Mouse (Mus musculus) adrenal gland, postnatal 36 days (tissue): ENCODE measurements around the gene Adam12. TPM values are rescaled to one million over a fixed set of nuclear protein-coding genes. Genes with fewer than 3 reads are reported as not detected.

Experiments
- DNase-seq, 2 experiments: peaks; one replicate each; pipeline ENCODE4 v3.0.0; 2021; ENCODE audit warnings: mixed read lengths in 1 of 2
- long read RNA-seq, 2 experiments: library from polyadenylated mRNA; stranded (forward); transcript quantifications; one replicate each; pipeline ENCODE4 v2.0.0; 2021; ENCODE audit warnings: borderline sequencing depth in 2 of 2
- total RNA-seq, 2 experiments: library from RNA; stranded (reverse); gene quantifications; 2 replicates each; pipeline ENCODE4 v1.2.3; 2021

The Adam12 gene
- 10 to 100 TPM in 1 of 2 experiments, 1 to 10 TPM in 1; 8.1 to 10.6 TPM for total RNA-seq
- long read RNA-seq, experiment 1, result 0 reads
- long read RNA-seq, experiment 2, full-length matches to known transcripts, result 1 of 2 reads
- long read RNA-seq, experiment 2, partial matches to known transcripts, result 0 of 2 reads
- long read RNA-seq, experiment 2, other reads (novel, unspliced or antisense), result 1 of 2 reads

DNA sequence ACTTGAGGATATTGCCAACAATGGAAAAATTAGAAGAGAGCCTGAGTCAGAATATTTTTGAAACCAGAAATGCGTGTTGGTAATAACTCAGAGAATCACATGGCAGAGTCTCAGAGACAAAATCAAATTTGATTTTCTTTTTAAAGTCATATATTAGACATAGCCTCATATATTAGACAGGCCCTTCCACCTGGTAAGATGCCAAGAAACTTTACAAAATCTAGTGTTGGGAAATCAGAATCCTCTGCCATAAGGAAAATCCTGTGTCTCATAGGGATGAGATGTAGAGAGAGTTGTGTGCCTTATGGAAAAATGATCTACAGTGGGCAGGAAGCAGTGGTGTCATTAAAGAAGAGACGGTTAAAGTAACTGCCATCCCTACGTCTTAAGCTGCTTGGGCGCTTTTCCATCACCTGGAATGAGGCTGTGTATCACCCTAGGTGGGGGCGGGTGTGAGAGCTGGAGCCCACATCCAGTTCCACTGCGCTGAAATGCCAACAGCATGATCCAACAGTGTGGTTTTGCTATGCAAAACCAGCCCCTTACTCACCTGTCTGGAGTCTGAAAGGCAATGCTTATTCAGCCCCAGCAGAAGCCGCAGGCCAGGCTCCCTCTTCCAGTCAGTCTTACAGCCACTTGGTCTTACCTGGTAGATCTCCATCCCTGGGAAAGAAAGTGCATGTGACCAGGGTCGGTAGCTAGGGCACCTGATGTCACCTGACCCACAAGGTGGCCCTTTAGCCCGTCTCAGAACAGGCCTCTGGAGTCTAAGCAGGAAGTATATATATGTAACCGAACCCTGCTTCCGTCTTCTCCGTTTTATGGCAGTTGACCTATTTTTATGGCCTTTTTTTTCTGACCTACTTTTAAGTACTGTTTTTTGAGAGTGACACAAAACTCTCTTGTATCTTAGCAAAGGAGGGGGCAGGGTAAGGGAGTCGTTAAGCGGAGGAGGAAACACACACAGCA, at the start of gene Adam12:
Gene Adam12 (minus strand): TSS at position 769 of the 969 bp plus-strand sequence.
- DNase-seq, result no peak

- DNase-seq, result no peak
These were observed 41.0 kb upstream of the Adam12 start for GRCm38 (mm10) chr7:134272956-134273355.

DNA sequence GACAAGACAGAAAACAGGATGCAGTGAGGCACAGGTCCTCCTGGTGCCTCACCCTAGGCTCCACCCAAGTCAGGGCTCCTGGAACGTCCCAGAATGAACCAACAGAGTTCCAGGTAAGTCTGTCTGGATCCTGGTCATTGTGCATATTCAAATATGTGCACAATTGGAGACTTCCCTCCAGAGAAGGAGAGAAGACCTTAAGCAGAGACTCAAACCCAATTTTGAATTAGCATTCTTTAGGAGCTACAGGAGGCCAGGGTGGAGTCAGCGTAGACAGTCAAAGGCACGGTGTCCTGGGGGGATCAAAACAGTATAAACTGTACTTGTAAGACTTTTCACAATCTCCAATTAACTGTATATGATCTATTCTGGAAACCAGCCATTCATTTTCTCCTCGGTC, 40.5 kb upstream of the Adam12 start:
- no peak for DNase-seq

DNA sequence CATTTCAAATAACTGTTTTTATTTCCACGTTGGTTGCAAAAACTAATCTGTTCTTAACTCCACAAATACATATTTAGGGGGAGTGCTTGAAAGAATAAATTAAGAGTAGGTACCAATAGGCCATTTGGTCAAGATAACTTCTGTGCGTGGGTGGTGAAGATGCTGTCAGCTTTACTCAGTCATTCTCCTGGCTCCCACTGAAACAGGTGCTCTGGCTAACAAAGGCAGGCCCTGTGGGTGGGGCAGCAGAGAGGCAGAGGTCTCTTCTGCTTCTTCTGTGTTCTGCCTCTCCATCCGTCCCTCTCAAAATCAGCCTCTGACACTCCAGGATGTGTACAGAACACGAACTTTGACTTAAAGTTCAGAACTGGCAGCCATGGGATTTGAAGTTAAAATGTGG, 33.8 kb upstream of the Adam12 start:
- no peak for DNase-seq

- DNase-seq, result peak; percentile 81 to 82
These were observed 31.4 kb upstream of the Adam12 start for GRCm38 (mm10) chr7:134263146-134263906.

- DNase-seq, result peak; percentile 39 to 41
These were observed 29.2 kb upstream of the Adam12 start for GRCm38 (mm10) chr7:134261003-134261701.

GRCm38 (mm10) chr7:134250273-134250870, 18.4 kb upstream of the Adam12 start:
- DNase-seq, result no peak

GRCm38 (mm10) chr7:134248041-134248440, 16.1 kb upstream of the Adam12 start:
- no peak for DNase-seq

DNA sequence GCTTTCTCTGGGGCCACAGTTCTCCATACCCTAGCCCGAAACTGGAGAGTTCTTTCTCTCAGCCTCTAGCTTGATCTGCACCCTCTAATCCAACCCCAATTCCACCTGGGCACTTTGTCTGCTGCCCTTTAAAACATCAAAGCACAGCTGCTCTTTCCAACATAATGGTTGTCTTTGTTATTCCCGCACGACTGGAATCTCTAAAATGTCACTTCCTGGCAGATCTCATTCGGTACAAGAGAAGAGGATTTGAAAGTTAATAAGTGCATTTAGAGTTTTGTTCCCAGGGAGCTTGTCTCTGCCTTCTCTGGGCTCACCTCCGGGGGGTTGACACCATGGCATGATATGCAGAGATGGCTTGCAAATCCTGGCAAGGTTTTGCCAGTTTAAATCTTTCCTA, 14.7 kb upstream of the Adam12 start:
- DNase-seq, result no peak

DNA sequence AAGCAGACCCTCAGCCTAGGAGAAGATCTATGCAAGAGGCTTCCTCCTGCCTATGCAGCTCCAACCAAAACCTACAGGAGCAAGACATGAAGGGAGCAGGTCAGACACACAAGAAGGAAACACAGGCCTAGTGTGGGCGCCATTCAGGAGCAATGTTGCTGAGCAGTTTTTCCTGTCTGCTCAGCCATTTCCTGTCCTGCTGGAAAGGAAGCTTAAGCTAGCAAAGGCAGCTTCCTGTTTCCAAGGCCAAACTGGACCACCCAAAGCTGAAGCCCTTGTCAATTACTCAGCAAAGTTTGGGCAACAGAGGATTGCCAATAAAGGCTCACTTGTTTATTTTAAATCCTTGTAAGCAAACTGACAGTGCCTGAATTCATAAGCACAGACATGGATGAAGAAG, 10.8 kb upstream of the Adam12 start:
- peak in 1 of 2 experiments; percentile 12 for DNase-seq

DNA sequence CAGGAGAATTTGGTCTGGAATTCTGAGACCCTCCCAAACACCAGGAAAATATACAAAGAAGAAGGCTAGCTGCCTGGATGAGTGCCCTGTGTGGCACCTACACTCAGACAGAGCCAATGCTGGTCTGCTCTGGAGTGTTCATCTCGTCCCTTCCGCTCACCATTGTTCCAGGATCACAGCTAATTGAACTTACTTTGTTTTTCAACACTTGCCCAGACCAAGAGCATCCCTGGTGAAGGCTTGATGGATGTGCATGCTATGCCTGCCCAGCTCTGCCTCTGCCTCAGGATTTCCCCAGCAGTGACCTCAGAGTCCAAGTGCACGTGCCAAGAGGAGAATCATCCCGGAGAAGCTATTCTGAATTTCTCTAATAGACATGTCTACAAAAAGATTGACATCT, 9.3 kb upstream of the Adam12 start:
- DNase-seq, result peak in 1 of 2 experiments; percentile 10

DNA sequence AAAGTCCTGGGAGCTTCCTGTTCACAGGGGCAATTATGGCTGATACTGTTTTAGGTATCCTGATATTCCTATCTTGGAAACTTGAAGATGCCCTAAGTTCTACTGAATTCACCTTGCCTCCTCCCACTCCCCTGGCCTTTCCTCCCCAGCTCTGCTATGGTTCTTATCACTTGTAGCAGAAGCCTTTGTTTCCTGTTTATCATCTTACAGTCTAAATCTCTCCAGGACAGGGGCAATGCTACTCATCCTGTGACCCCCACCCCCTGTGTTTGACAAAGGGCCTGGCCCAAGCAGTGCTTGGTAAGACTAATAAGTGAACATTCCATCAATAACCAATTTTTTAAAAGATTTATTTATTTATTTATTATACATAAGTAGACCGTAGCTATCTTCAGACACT, 8.6 kb upstream of the Adam12 start:
- no peak for DNase-seq

DNA sequence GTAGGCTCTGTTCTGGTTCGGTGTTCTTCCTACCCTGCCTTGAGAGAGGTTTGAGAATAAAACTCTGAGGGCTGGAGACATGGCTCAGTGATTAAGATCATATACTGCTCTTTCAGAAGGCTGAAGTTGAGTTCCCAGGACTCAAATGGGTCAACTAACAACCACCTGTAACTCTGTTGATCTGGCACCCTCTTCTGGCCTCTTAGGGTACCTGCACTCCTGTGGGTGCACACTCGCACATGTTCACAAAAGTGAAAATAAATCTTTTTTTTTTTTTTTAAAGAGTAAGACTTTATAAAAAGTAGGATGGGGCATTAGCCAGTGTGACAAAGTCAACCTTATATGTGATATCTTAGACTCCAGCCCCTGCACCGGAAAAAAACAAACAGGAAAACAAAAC, 6.9 kb upstream of the Adam12 start:
- no peak for DNase-seq

- DNase-seq, result no peak
These were observed 5.4 kb upstream of the Adam12 start for GRCm38 (mm10) chr7:134237356-134237755.

DNA sequence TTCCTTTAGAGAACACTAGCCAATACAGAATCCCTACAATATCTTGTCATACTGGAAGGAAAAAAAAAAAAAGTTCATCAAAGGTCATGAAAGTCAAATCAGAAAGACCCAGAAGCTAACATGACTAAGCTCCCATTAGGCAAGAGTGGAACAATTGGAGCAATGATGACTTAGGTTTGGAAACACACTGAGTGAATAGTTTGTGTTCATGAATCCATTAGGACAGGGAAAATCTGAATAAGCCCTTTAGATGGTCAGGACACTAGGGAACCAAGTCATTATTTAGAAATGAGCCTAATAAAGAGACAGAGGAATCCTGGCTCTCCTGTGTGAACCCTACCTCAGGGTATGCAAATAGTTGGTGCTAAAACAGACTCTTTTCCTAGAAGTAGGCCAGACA, 4.8 kb upstream of the Adam12 start:
- no peak for DNase-seq

GRCm38 (mm10) chr7:134235552-134235951, 3.6 kb upstream of the Adam12 start:
- DNase-seq, result no peak

- DNase-seq, result no peak
These were observed 1.2 kb downstream of the Adam12 start for GRCm38 (mm10) chr7:134230708-134231107.

- DNase-seq, result peak in 1 of 2 experiments; percentile 12
These were observed 2.0 kb downstream of the Adam12 start for GRCm38 (mm10) chr7:134229899-134230298.

DNA sequence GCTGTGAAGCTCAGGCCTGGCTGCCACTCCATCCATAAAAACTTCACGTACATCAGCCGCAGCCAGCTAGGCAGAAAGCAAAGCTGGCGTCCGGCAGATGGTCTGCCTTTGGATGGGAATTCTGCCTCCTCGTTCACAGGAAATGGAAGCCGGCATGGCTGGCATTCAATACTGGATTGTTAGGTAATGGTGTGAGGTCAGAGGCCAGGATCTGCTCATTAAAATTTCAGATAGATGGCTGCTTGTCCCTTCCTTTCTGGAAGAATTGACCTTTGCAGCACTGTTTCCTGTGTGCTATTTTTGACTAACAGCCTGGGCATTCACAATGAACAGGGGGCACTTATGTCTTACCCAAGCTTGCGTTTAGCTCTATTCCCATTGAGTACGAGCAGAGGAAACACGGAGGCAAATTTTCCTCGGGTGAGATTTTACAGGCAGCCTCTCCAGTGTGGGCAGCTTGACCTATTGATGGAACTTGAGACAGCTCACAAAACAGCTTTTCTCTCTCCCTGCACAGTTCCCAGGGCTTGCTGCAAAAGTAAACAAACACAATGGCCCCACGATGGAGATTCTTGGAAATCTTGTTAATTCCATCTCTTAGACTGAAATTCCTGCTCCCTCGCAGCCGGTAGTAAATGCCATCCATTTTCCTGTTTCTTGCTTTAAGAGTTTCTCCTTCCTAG, 4.0 kb downstream of the Adam12 start:
- DNase-seq, result peak; percentile 10 to 39

- no peak for DNase-seq
These were observed 4.8 kb downstream of the Adam12 start for GRCm38 (mm10) chr7:134227101-134227500.

GRCm38 (mm10) chr7:134226231-134226630, 5.7 kb downstream of the Adam12 start:
- DNase-seq, result no peak
